In genomic region chr10:94047845-94048559, GRCm38 (mm10) we compare ENCODE assay signal across 10 mouse cellular contexts. TPM values are rescaled to one million over a fixed set of nuclear protein-coding genes. Genes with fewer than 3 reads are reported as not detected.
DNase-seq lines count a peak whose midpoint lies in the region; ATAC-seq and TF ChIP-seq lines count a peak whose summit lies in the region.
"Had no signal": no experiment of that assay in that cellular context is flagged by ENCODE, and none has a peak within 500 bp of the region (broad histone marks: within the 10 kb centered on the region; RNA-seq: fewer than 3 reads in every experiment).

No protein-coding gene starts in this region.

- H3K27me3 ChIP-seq in CH12.LX (replicated peaks): no peaks in the 10 kb centered on the region
- no peaks in the 10 kb centered on the region for H3K27me3 ChIP-seq in heart, embryonic 15.5 days
- no peaks in the 10 kb centered on the region for H3K27me3 ChIP-seq in lung, postnatal 0 days (replicated peaks; ENCODE audit: insufficient read depth, low read length)
- no peaks in the 10 kb centered on the region for H3K27me3 ChIP-seq in midbrain, embryonic 14.5 days (ENCODE audit: control insufficient read depth, insufficient read depth, low read length)
- H3K27me3 ChIP-seq: hindbrain, embryonic 13.5 days had no signal

- peaks cover 29 to 74% of the 10 kb centered on the region in 2 experiments for H3K36me3 ChIP-seq in CH12.LX (replicated peaks in 1 of 2; ENCODE audit: control insufficient read depth in 1 of 2, insufficient read depth in 1 of 2, low read length in 1 of 2)
- peaks cover 14% of the 10 kb centered on the region for H3K36me3 ChIP-seq in heart, embryonic 15.5 days
- H3K36me3 ChIP-seq in lung, postnatal 0 days (ENCODE audit: insufficient read depth, low read length): peaks cover 14% of the 10 kb centered on the region; the same call in 1 of the 2 replicates
- H3K36me3 ChIP-seq in midbrain, embryonic 14.5 days (ENCODE audit: control insufficient read depth, insufficient read depth, low read length): peaks cover 6% of the 10 kb centered on the region; the same call in 1 of the 2 replicates

- no peak for ATAC-seq in heart, embryonic 15.5 days (replicated peaks; ENCODE audit: insufficient number of reproducible peaks, insufficient read depth, low FRiP score, low read depth)
- ATAC-seq in lung, postnatal 0 days: peak; percentile 77
- no peak for ATAC-seq in midbrain, embryonic 14.5 days (ENCODE audit: low FRiP score, low TSS enrichment)
- ATAC-seq: midbrain, embryonic 16.5 days had no signal

- H3K79me2 ChIP-seq in CH12.LX (replicated peaks; ENCODE audit: control insufficient read depth, extremely low read depth, insufficient read depth, poor library complexity, severe bottlenecking): peaks cover 27% of the 10 kb centered on the region

- DNase-seq in 3T3-L1 (ENCODE audit: low read depth, low spot score): peak; percentile 72
- DNase-seq in CH12.LX (ENCODE audit: extremely low read depth): no peak
- peak; percentile 58 for DNase-seq in lung, postnatal 0 days (ENCODE audit: low spot score)
- DNase-seq in testis, postnatal 14 days (ENCODE audit: low spot score): no peak
- no peak for DNase-seq in midbrain, embryonic 14.5 days
- no peak for DNase-seq in cerebellum, adult 18-20 months

- peak overlapping the region; percentile 15; the same call in 1 of the 2 replicates for H3K9ac ChIP-seq in CH12.LX (ENCODE audit: insufficient read depth, low read depth)
- H3K9ac ChIP-seq in heart, embryonic 15.5 days: no peak overlapping the region
- H3K9ac ChIP-seq in lung, postnatal 0 days (replicated peaks; ENCODE audit: low read depth): no peak overlapping the region
- H3K9ac ChIP-seq in midbrain, embryonic 14.5 days (replicated peaks; ENCODE audit: low read length): no peak overlapping the region
- H3K9ac ChIP-seq: forebrain, embryonic 12.5 days; hindbrain, embryonic 13.5 days had no signal

- WGBS in heart, embryonic 15.5 days: 29% methylated on average over 10 of the region's 10 CpGs
- 30% methylated on average over 10 of the region's 10 CpGs for WGBS in lung, postnatal 0 days
- 78% methylated on average over 10 of the region's 10 CpGs for WGBS in midbrain, embryonic 14.5 days

- dilution Hi-C loops in CH12.LX (cut with MboI; ENCODE audit: extremely low pct_ligation_motif_present, extremely low pct_unique_long_range_greater_than_20kb, low sequenced_read_pairs): no loop called here

- H3K27ac ChIP-seq in CH12.LX (ENCODE audit: insufficient read depth, low read depth): peak overlapping the region; percentile 8; the same call in 1 of the 2 replicates
- H3K27ac ChIP-seq in heart, embryonic 15.5 days: peak overlapping the region; percentile 61
- peak overlapping the region; percentile 51; the same call in 1 of the 2 replicates for H3K27ac ChIP-seq in lung, postnatal 0 days (ENCODE audit: low read length)
- H3K27ac ChIP-seq in midbrain, embryonic 14.5 days (replicated peaks; ENCODE audit: low read depth, low read length): no peak overlapping the region
- H3K27ac ChIP-seq: forebrain, embryonic 12.5 days; hindbrain, embryonic 13.5 days had no signal

- peaks cover 6 to 40% of the 10 kb centered on the region in 2 experiments; a peak in 3 of 4 replicates for H3K4me1 ChIP-seq in CH12.LX (ENCODE audit: control insufficient read depth in 1 of 2, insufficient read depth in 2 of 2)
- H3K4me1 ChIP-seq in heart, embryonic 15.5 days (replicated peaks): peaks cover 22% of the 10 kb centered on the region
- peaks cover 10% of the 10 kb centered on the region; the same call in 1 of the 2 replicates for H3K4me1 ChIP-seq in lung, postnatal 0 days (ENCODE audit: insufficient read depth, low read depth, low read length)
- no peaks in the 10 kb centered on the region for H3K4me1 ChIP-seq in midbrain, embryonic 14.5 days (ENCODE audit: control insufficient read depth, insufficient read depth, low read length)

- TF ChIP-seq POLR2A in CH12.LX (IDR thresholded peaks at IDR 0.05; ENCODE audit: low read depth, low read length): no peak

- TF ChIP-seq CTCF in CH12.LX (conservative IDR thresholded peaks at IDR 0.05 in 1 of 2, IDR thresholded peaks at IDR 0.05 in 1 of 2; ENCODE audit: low read depth in 2 of 2, low read length in 2 of 2): no peak
- TF ChIP-seq CTCF in lung, postnatal 0 days (IDR thresholded peaks at IDR 0.05): no peak

- no peak overlapping the region for H3K4me3 ChIP-seq in CH12.LX (replicated peaks in 1 of 3; ENCODE audit: low read depth in 2 of 3, low read length in 2 of 3, poor library complexity in 1 of 3)
- no peak overlapping the region for H3K4me3 ChIP-seq in heart, embryonic 15.5 days
- no peak overlapping the region for H3K4me3 ChIP-seq in lung, postnatal 0 days (ENCODE audit: low read depth, low read length)
- no peak overlapping the region for H3K4me3 ChIP-seq in midbrain, embryonic 14.5 days (replicated peaks; ENCODE audit: low read depth, low read length)
- H3K4me3 ChIP-seq: forebrain, embryonic 12.5 days; hindbrain, embryonic 13.5 days had no signal

- no peaks in the 10 kb centered on the region for H3K9me3 ChIP-seq in CH12.LX (replicated peaks; ENCODE audit: low read length)
- H3K9me3 ChIP-seq in heart, embryonic 15.5 days (replicated peaks): no peaks in the 10 kb centered on the region
- no peaks in the 10 kb centered on the region for H3K9me3 ChIP-seq in lung, postnatal 0 days (ENCODE audit: low read length)
- no peaks in the 10 kb centered on the region for H3K9me3 ChIP-seq in midbrain, embryonic 14.5 days (ENCODE audit: control insufficient read depth, low read length)
- H3K9me3 ChIP-seq: forebrain, embryonic 12.5 days; hindbrain, embryonic 13.5 days had no signal

- TF ChIP-seq EP300 in CH12.LX (IDR thresholded peaks at IDR 0.05; ENCODE audit: low read length): no peak
- TF ChIP-seq EP300 in lung, postnatal 0 days (IDR thresholded peaks at IDR 0.05): peak; percentile 72

- no peak overlapping the region for H3K4me2 ChIP-seq in CH12.LX (ENCODE audit: insufficient read depth, low read depth, poor library complexity, severe bottlenecking)
- 0 out of 2 replicates have a peak overlapping the region, but pooled peaks have one; percentile 6 for H3K4me2 ChIP-seq in heart, embryonic 15.5 days
- no peak overlapping the region for H3K4me2 ChIP-seq in lung, postnatal 0 days (replicated peaks; ENCODE audit: low read depth, low read length)
- no peak overlapping the region for H3K4me2 ChIP-seq in midbrain, embryonic 14.5 days (ENCODE audit: low read length)
- H3K4me2 ChIP-seq: forebrain, embryonic 12.5 days; hindbrain, embryonic 13.5 days had no signal

- in situ Hi-C loops in CH12.LX (cut with MboI; ENCODE audit: low pct_ligation_motif_present, low pct_unique_long_range_greater_than_20kb, low sequenced_read_pairs): no loop called here

- TF ChIP-seq RAD21 in CH12.LX (IDR thresholded peaks at IDR 0.05; ENCODE audit: low read depth, low read length): no peak

TF ChIP-seq in CH12.LX, 34 proteins besides CTCF, POLR2A, EP300 and RAD21:
- TF ChIP-seq POLR2AphosphoS2 (IDR thresholded peaks at IDR 0.05; ENCODE audit: low read depth, low read length) (no peak), MAZ (IDR thresholded peaks at IDR 0.05; ENCODE audit: low read depth, low read length) (no peak)

RNA-seq across cellular contexts. Expression of gene Fgd6, which starts 12.2 kb away (rescaled TPM):
- 5.0 and 7.2 TPM in 2 replicates for total RNA-seq in CH12.LX (2012; rRNA removed)
- total RNA-seq in CH12.LX (2014; rRNA removed): 3.0 and 3.3 TPM in 2 replicates
- 4.7 and 5.0 TPM in 2 replicates for polyA plus RNA-seq in CH12.LX (2012; ENCODE audit: insufficient read length, low read depth)
- polyA plus RNA-seq in heart, embryonic 15.5 days (2015; fragmentation: Nextera tagmentation; extraction: Ambion mirVana): 2.1 and 2.3 TPM in 2 replicates
- polyA plus RNA-seq in lung, postnatal 0 days (2015; fragmentation: Nextera tagmentation; extraction: Ambion mirVana): 3.2 and 4.1 TPM in 2 replicates
- 1.6 and 3.1 TPM in 2 replicates for polyA plus RNA-seq in midbrain, embryonic 14.5 days (2014; fragmentation: Nextera tagmentation; extraction: Ambion mirVana)

RNA-seq across cellular contexts. Expression of gene Vezt, which starts 12.4 kb away (rescaled TPM):
- total RNA-seq in CH12.LX (2012; rRNA removed) (18.0 and 18.8 TPM in 2 replicates), CH12.LX (2014; rRNA removed) (17.2 and 18.4 TPM in 2 replicates)
- polyA plus RNA-seq in CH12.LX (2012; ENCODE audit: insufficient read length, low read depth): 21.2 and 26.5 TPM in 2 replicates
- polyA plus RNA-seq in heart, embryonic 15.5 days (2015; fragmentation: Nextera tagmentation; extraction: Ambion mirVana): 23.6 and 24.5 TPM in 2 replicates
- 14.3 and 17.7 TPM in 2 replicates for polyA plus RNA-seq in lung, postnatal 0 days (2015; fragmentation: Nextera tagmentation; extraction: Ambion mirVana)
- 64.1 and 74.8 TPM in 2 replicates for polyA plus RNA-seq in midbrain, embryonic 14.5 days (2014; fragmentation: Nextera tagmentation; extraction: Ambion mirVana)

Comparison
In these comparisons a context has a peak if more than half of its experiments do, and no peak if none do; other contexts are left out.
1. DNase-seq: peak in 3T3-L1 (single experiment) and lung, postnatal 0 days (single experiment); none in CH12.LX (single experiment), testis, postnatal 14 days (single experiment), midbrain, embryonic 14.5 days (single experiment) and cerebellum, adult 18-20 months (0 of 2).